Mouse (Mus musculus): ENCODE measurements around the gene Sirt2. TPM values are rescaled to one million over a fixed set of nuclear protein-coding genes. Genes with fewer than 3 reads are reported as not detected.

The Sirt2 gene
- polyA plus RNA-seq, 1 experiment from 2014 or later: 90.4 TPM

GRCm38 (mm10) chr7:28788307-28789195 lies 22.0 kb downstream of the Sirt2 start, which contains the start of gene Rinl:
Gene Rinl, plus strand, starts transcription at chr7:28788969.
- H3K9ac ChIP-seq: no peak within 1 kb of the TSS

GRCm38 (mm10) chr7:28789235-28789634 lies 22.7 kb downstream of the Sirt2 start:
- Histone ChIP-seq H3K9ac (no peak overlapping the region), H3K36me3 (peaks cover 24% of the 10 kb centered on the region), H3K4me3 (no peak overlapping the region), H3K9me3 (replicated peaks) (no peaks in the 10 kb centered on the region), H3K4me2 (replicated peaks) (no peak overlapping the region), H3K4me1 (0 out of 2 replicates have a peak, but pooled peaks cover 2% of the 10 kb centered on the region), H3K27me3 (no peaks in the 10 kb centered on the region), H3K27ac (no peak overlapping the region)
- 80% methylated on average over 3 of the region's 3 CpGs for WGBS
- ATAC-seq (ENCODE audit: low FRiP score): no peak

More at GRCm38 (mm10) chr7:28788307-28789195, 22.0 kb downstream of the Sirt2 start, which contains the start of gene Rinl:
- 0 out of 2 replicates have a peak, but pooled peaks cover 2% of the 10 kb centered on the region for H3K4me1 ChIP-seq
- no peaks in the 10 kb centered on the region for H3K9me3 ChIP-seq (replicated peaks)
- no peak within 1 kb of the TSS for H3K27ac ChIP-seq
- 76% methylated on average over 5 of the region's 5 CpGs for WGBS
- no peak for ATAC-seq (ENCODE audit: low FRiP score)
- H3K27me3 ChIP-seq: no peaks in the 10 kb centered on the region
- no peak within 1 kb of the TSS for H3K4me2 ChIP-seq (replicated peaks)
- H3K4me3 ChIP-seq: no peak within 1 kb of the TSS
- H3K36me3 ChIP-seq: peaks cover 29% of the 10 kb centered on the region

GRCm38 (mm10) chr7:28790066-28790806 lies 23.7 kb downstream of the Sirt2 start:
- 0 out of 2 replicates have a peak, but pooled peaks cover 2% of the 10 kb centered on the region for H3K4me1 ChIP-seq
- H3K9ac ChIP-seq: no peak overlapping the region
- 46% methylated on average over 8 of the region's 8 CpGs for WGBS
- H3K36me3 ChIP-seq: peaks cover 24% of the 10 kb centered on the region
- no peak overlapping the region for H3K4me2 ChIP-seq (replicated peaks)
- H3K4me3 ChIP-seq: no peak overlapping the region
- H3K9me3 ChIP-seq (replicated peaks): no peaks in the 10 kb centered on the region
- H3K27ac ChIP-seq: no peak overlapping the region
- no peaks in the 10 kb centered on the region for H3K27me3 ChIP-seq
- ATAC-seq (ENCODE audit: low FRiP score): no peak

GRCm38 (mm10) chr7:28791706-28792105 lies 25.2 kb downstream of the Sirt2 start:
- H3K36me3 ChIP-seq: peaks cover 12% of the 10 kb centered on the region
- ATAC-seq (ENCODE audit: low FRiP score): no peak
- peaks cover 5% of the 10 kb centered on the region for H3K4me1 ChIP-seq
- H3K9ac ChIP-seq: no peak overlapping the region
- no peak overlapping the region for H3K4me3 ChIP-seq
- H3K4me2 ChIP-seq (replicated peaks): no peak overlapping the region
- H3K27ac ChIP-seq: no peak overlapping the region
- H3K27me3 ChIP-seq: peaks cover 2% of the 10 kb centered on the region; the same call in 1 of the 2 replicates
- no peaks in the 10 kb centered on the region for H3K9me3 ChIP-seq (replicated peaks)

- Histone ChIP-seq H3K9ac (no peak overlapping the region), H3K4me3 (no peak overlapping the region), H3K9me3 (replicated peaks) (no peaks in the 10 kb centered on the region), H3K4me2 (replicated peaks) (no peak overlapping the region), H3K4me1 (peaks cover 9% of the 10 kb centered on the region), H3K27ac (no peak overlapping the region), H3K27me3 (peaks cover 2% of the 10 kb centered on the region; the same call in 1 of the 2 replicates), H3K36me3 (peaks cover 8% of the 10 kb centered on the region)
- 83% methylated on average over 14 of the region's 14 CpGs for WGBS
- ATAC-seq (ENCODE audit: low FRiP score): no peak
Measured at GRCm38 (mm10) chr7:28792391-28793185, 26.1 kb downstream of the Sirt2 start.

- Histone ChIP-seq H3K4me2 (replicated peaks) (no peak overlapping the region), H3K36me3 (no peaks in the 10 kb centered on the region), H3K9ac (no peak overlapping the region), H3K27me3 (peaks cover 2% of the 10 kb centered on the region; the same call in 1 of the 2 replicates), H3K27ac (no peak overlapping the region), H3K9me3 (replicated peaks) (no peaks in the 10 kb centered on the region), H3K4me1 (peaks cover 7% of the 10 kb centered on the region), H3K4me3 (no peak overlapping the region)
- WGBS: 35% methylated on average over 2 of the region's 2 CpGs
- ATAC-seq (ENCODE audit: low FRiP score): no peak
Measured at GRCm38 (mm10) chr7:28793834-28794233, 27.3 kb downstream of the Sirt2 start.

GRCm38 (mm10) chr7:28794496-28794895 lies 28.0 kb downstream of the Sirt2 start:
- Histone ChIP-seq H3K27ac (no peak overlapping the region), H3K4me3 (no peak overlapping the region), H3K27me3 (peaks cover 2% of the 10 kb centered on the region; the same call in 1 of the 2 replicates), H3K4me2 (replicated peaks) (no peak overlapping the region), H3K36me3 (no peaks in the 10 kb centered on the region), H3K9ac (no peak overlapping the region), H3K9me3 (replicated peaks) (no peaks in the 10 kb centered on the region), H3K4me1 (peaks cover 6% of the 10 kb centered on the region)
- WGBS: 81% methylated on average over 3 of the region's 3 CpGs
- ATAC-seq (ENCODE audit: low FRiP score): no peak

- H3K4me2 ChIP-seq (replicated peaks): no peak overlapping the region
- peaks cover 6% of the 10 kb centered on the region for H3K4me1 ChIP-seq
- no peaks in the 10 kb centered on the region for H3K36me3 ChIP-seq
- no peak overlapping the region for H3K27ac ChIP-seq
- WGBS: 81% methylated on average over 15 of the region's 15 CpGs
- no peaks in the 10 kb centered on the region for H3K9me3 ChIP-seq (replicated peaks)
- H3K27me3 ChIP-seq: peaks cover 2% of the 10 kb centered on the region; the same call in 1 of the 2 replicates
- ATAC-seq (ENCODE audit: low FRiP score): no peak
- no peak overlapping the region for H3K9ac ChIP-seq
- no peak overlapping the region for H3K4me3 ChIP-seq
Measured at GRCm38 (mm10) chr7:28795832-28796231, 29.3 kb downstream of the Sirt2 start.

- Histone ChIP-seq H3K4me2 (replicated peaks) (peak overlapping the region; percentile 44), H3K4me3 (peak overlapping the region; percentile 10), H3K4me1 (peaks cover 6% of the 10 kb centered on the region), H3K27ac (no peak overlapping the region), H3K9ac (peak overlapping the region; percentile 35; the same call in 1 of the 2 replicates), H3K9me3 (replicated peaks) (no peaks in the 10 kb centered on the region), H3K36me3 (no peaks in the 10 kb centered on the region), H3K27me3 (peaks cover 2% of the 10 kb centered on the region; the same call in 1 of the 2 replicates)
- ATAC-seq (ENCODE audit: low FRiP score): peak; percentile 51
- 18% methylated on average over 32 of the region's 32 CpGs for WGBS
Measured at GRCm38 (mm10) chr7:28796562-28796975, 30.0 kb downstream of the Sirt2 start.

- Histone ChIP-seq H3K27me3 (peaks cover 2% of the 10 kb centered on the region; the same call in 1 of the 2 replicates), H3K4me2 (replicated peaks) (no peak overlapping the region), H3K27ac (no peak overlapping the region), H3K9me3 (replicated peaks) (no peaks in the 10 kb centered on the region), H3K9ac (no peak overlapping the region), H3K36me3 (no peaks in the 10 kb centered on the region), H3K4me1 (peaks cover 24% of the 10 kb centered on the region), H3K4me3 (no peak overlapping the region)
- 96% methylated on average over 9 of the region's 9 CpGs for WGBS
- ATAC-seq (ENCODE audit: low FRiP score): no peak
Measured at GRCm38 (mm10) chr7:28799994-28800393, 33.5 kb downstream of the Sirt2 start.

GRCm38 (mm10) chr7:28801451-28801850 lies 34.9 kb downstream of the Sirt2 start:
- Histone ChIP-seq H3K9me3 (replicated peaks) (no peaks in the 10 kb centered on the region), H3K27me3 (no peaks in the 10 kb centered on the region), H3K27ac (peak overlapping the region; percentile 71; the same call in 1 of the 2 replicates), H3K9ac (no peak overlapping the region), H3K4me1 (peaks cover 24% of the 10 kb centered on the region), H3K4me3 (no peak overlapping the region), H3K36me3 (no peaks in the 10 kb centered on the region), H3K4me2 (replicated peaks) (no peak overlapping the region)
- 84% methylated on average over 3 of the region's 3 CpGs for WGBS
- ATAC-seq (ENCODE audit: low FRiP score): no peak

Data from hindbrain, embryonic 12.5 days (tissue).